In genomic region chr10:88712359-88712758, GRCm38 (mm10) we compare ENCODE assay signal across 25 mouse cellular contexts. TPM values are rescaled to one million over a fixed set of nuclear protein-coding genes. Genes with fewer than 3 reads are reported as not detected.
A peak's percentile ranks its signal among the peaks of the same experiment; 100 is the strongest.
DNase-seq lines count a peak whose midpoint lies in the region; ATAC-seq and TF ChIP-seq lines count a peak whose summit lies in the region.
"Had no signal": no experiment of that assay in that cellular context is flagged by ENCODE, and none has a peak within 500 bp of the region (broad histone marks: within the 10 kb centered on the region; RNA-seq: fewer than 3 reads in every experiment).

No protein-coding gene starts in this region.

- H3K4me2 ChIP-seq in hindbrain, embryonic 12.5 days (replicated peaks): no peak overlapping the region
- no peak overlapping the region for H3K4me2 ChIP-seq in forebrain, postnatal 0 days (ENCODE audit: low read depth)
- H3K4me2 ChIP-seq: embryonic facial prominence, embryonic 13.5 days; limb, embryonic 12.5 days; midbrain, embryonic 15.5 days had no signal

- no peaks in the 10 kb centered on the region for H3K4me1 ChIP-seq in heart, embryonic 10.5 days
- H3K4me1 ChIP-seq in hindbrain, embryonic 12.5 days: peaks cover 3% of the 10 kb centered on the region; the same call in 1 of the 2 replicates
- H3K4me1 ChIP-seq in forebrain, postnatal 0 days (ENCODE audit: insufficient read depth): no peaks in the 10 kb centered on the region
- H3K4me1 ChIP-seq: embryonic facial prominence, embryonic 13.5 days; limb, embryonic 12.5 days; midbrain, embryonic 15.5 days had no signal

- H3K36me3 ChIP-seq in heart, embryonic 10.5 days: no peaks in the 10 kb centered on the region
- no peaks in the 10 kb centered on the region for H3K36me3 ChIP-seq in hindbrain, embryonic 12.5 days
- H3K36me3 ChIP-seq in forebrain, postnatal 0 days (ENCODE audit: insufficient read depth): no peaks in the 10 kb centered on the region
- H3K36me3 ChIP-seq: embryonic facial prominence, embryonic 13.5 days; limb, embryonic 12.5 days; midbrain, embryonic 15.5 days had no signal

- H3K27ac ChIP-seq in heart, embryonic 10.5 days: no peak overlapping the region
- H3K27ac ChIP-seq in hindbrain, embryonic 12.5 days: no peak overlapping the region
- no peak overlapping the region for H3K27ac ChIP-seq in forebrain, postnatal 0 days (ENCODE audit: low read depth, low read length)
- H3K27ac ChIP-seq: embryonic facial prominence, embryonic 13.5 days; gastrocnemius, adult 2 months; left cerebral cortex, adult 2 months; limb, embryonic 12.5 days; liver, embryonic 14.5 days; midbrain, embryonic 15.5 days; stomach, postnatal 0 days had no signal

- H3K27me3 ChIP-seq in heart, embryonic 10.5 days (ENCODE audit: insufficient read depth, poor library complexity, severe bottlenecking): no peaks in the 10 kb centered on the region
- no peaks in the 10 kb centered on the region for H3K27me3 ChIP-seq in hindbrain, embryonic 12.5 days
- no peaks in the 10 kb centered on the region for H3K27me3 ChIP-seq in forebrain, postnatal 0 days (ENCODE audit: insufficient read depth, low read length)
- H3K27me3 ChIP-seq: embryonic facial prominence, embryonic 13.5 days; limb, embryonic 12.5 days; midbrain, embryonic 15.5 days had no signal

- peak; percentile 83 for DNase-seq in heart, adult 11 months
- no peak for DNase-seq in heart, embryonic 10.5 days (ENCODE audit: low spot score)
- DNase-seq in A20 (ENCODE audit: low read depth, low spot score): peak; percentile 72
- DNase-seq in adipocyte (ENCODE audit: low spot score): peak; percentile 57
- no peak for DNase-seq in forebrain, postnatal 0 days
- DNase-seq in adrenal gland, adult 8-10 months: no peak
- DNase-seq: adrenal gland, postnatal 36 days; cerebellum, adult 9-10 months; gastrocnemius, adult 2 months; heart, postnatal 4 days; kidney, adult 18-20 months; kidney, postnatal 14 days; right cerebral cortex, postnatal 14 days had no signal

- TF ChIP-seq CTCF in forebrain, postnatal 0 days (IDR thresholded peaks at IDR 0.05; ENCODE audit: low read depth): no peak

- H3K4me3 ChIP-seq in heart, embryonic 10.5 days: no peak overlapping the region
- H3K4me3 ChIP-seq in hindbrain, embryonic 12.5 days: no peak overlapping the region
- H3K4me3 ChIP-seq in forebrain, postnatal 0 days (ENCODE audit: low read depth, low read length): no peak overlapping the region
- H3K4me3 ChIP-seq: embryonic facial prominence, embryonic 13.5 days; gastrocnemius, adult 2 months; left cerebral cortex, adult 2 months; limb, embryonic 12.5 days; midbrain, embryonic 15.5 days had no signal

- ATAC-seq in megakaryocyte, adult 5-6 weeks (ENCODE audit: poor library complexity, severe bottlenecking): peak; percentile 88
- no peak for ATAC-seq in hindbrain, embryonic 12.5 days (ENCODE audit: low FRiP score)
- ATAC-seq in forebrain, postnatal 0 days: no peak
- ATAC-seq: activated CD4-positive, CD25-positive, alpha-beta regulatory T cell, adult 4 months; forebrain, embryonic 16.5 days; midbrain, embryonic 15.5 days had no signal

- no peak overlapping the region for H3K9ac ChIP-seq in hindbrain, embryonic 12.5 days
- H3K9ac ChIP-seq in forebrain, postnatal 0 days: no peak overlapping the region
- H3K9ac ChIP-seq: embryonic facial prominence, embryonic 13.5 days; limb, embryonic 12.5 days; liver, embryonic 14.5 days; midbrain, embryonic 15.5 days had no signal

- H3K9me3 ChIP-seq in heart, embryonic 10.5 days: no peaks in the 10 kb centered on the region
- H3K9me3 ChIP-seq in hindbrain, embryonic 12.5 days (replicated peaks): no peaks in the 10 kb centered on the region
- H3K9me3 ChIP-seq in forebrain, postnatal 0 days (ENCODE audit: low read length): no peaks in the 10 kb centered on the region
- H3K9me3 ChIP-seq: embryonic facial prominence, embryonic 13.5 days; limb, embryonic 12.5 days; midbrain, embryonic 15.5 days had no signal

- 72% methylated on average over 6 of the region's 6 CpGs for whole genome bisulfite sequencing in heart, embryonic 10.5 days
- 88% methylated on average over 6 of the region's 6 CpGs for WGBS in hindbrain, embryonic 12.5 days
- WGBS in forebrain, postnatal 0 days: 87% methylated on average over 6 of the region's 6 CpGs

RNA-seq across cellular contexts. Expression of gene Arl1, which starts 18.3 kb away (rescaled TPM):
- 149 and 156 TPM in 2 replicates for polyA plus RNA-seq in heart, embryonic 10.5 days (2016; fragmentation: Nextera tagmentation; extraction: Ambion mirVana)
- 76.8 and 80.8 TPM in 2 replicates for total RNA-seq in megakaryocyte, adult 5-6 weeks (2015)
- 72.0 and 81.6 TPM in 2 replicates for total RNA-seq in megakaryocyte, adult 5-6 weeks (2017)
- polyA plus RNA-seq in hindbrain, embryonic 12.5 days (2016; fragmentation: Nextera tagmentation; extraction: Ambion mirVana): 144 and 149 TPM in 2 replicates
- total RNA-seq in forebrain, postnatal 0 days (2014; rRNA removed): 104 and 113 TPM in 2 replicates
- 169 and 172 TPM in 2 replicates for polyA plus RNA-seq in forebrain, postnatal 0 days (2015; fragmentation: Nextera tagmentation; extraction: Ambion mirVana)
- 100 to 1,000 TPM in 2 of 4 experiments, 10 to 100 TPM in 2; 95.3 to 107 (median 101) TPM for total RNA-seq in adrenal gland, adult 8-10 months (2022)

RNA-seq across cellular contexts. Expression of gene Spic, which starts 27.5 kb away (rescaled TPM):
- not detected in 2 replicates for polyA plus RNA-seq in heart, embryonic 10.5 days (2016; fragmentation: Nextera tagmentation; extraction: Ambion mirVana)
- total RNA-seq in megakaryocyte, adult 5-6 weeks (2015): 0.14 and 0.36 TPM in 2 replicates
- 0.29 and 1.7 TPM in 2 replicates for total RNA-seq in megakaryocyte, adult 5-6 weeks (2017)
- not detected in 2 replicates for polyA plus RNA-seq in hindbrain, embryonic 12.5 days (2016; fragmentation: Nextera tagmentation; extraction: Ambion mirVana)
- not detected in 2 replicates for total RNA-seq in forebrain, postnatal 0 days (2014; rRNA removed)
- polyA plus RNA-seq in forebrain, postnatal 0 days (2015; fragmentation: Nextera tagmentation; extraction: Ambion mirVana): not detected in 2 replicates
- under 1 TPM; 0.17 to 0.81 (median 0.40) TPM for total RNA-seq in adrenal gland, adult 8-10 months (2022)
- total RNA-seq: gastrocnemius, adult 2 months; heart, postnatal 4 days; layer of hippocampus, adult 8-10 months; left cerebral cortex, adult 2 months had no signal
- polyA plus RNA-seq: cortical plate, adult 2 months; embryonic facial prominence, embryonic 13.5 days; forebrain, embryonic 16.5 days; limb, embryonic 12.5 days; midbrain, embryonic 15.5 days had no signal

Comparison
In these comparisons a context has a peak if more than half of its experiments do, and no peak if none do; other contexts are left out.
1. DNase-seq: peak in heart, adult 11 months (single experiment), A20 (single experiment) and adipocyte (single experiment); none in heart, embryonic 10.5 days (single experiment), forebrain, postnatal 0 days (single experiment) and adrenal gland, adult 8-10 months (single experiment).